Mouse (Mus musculus): ENCODE results near the gene Trappc10.
A peak's percentile ranks its signal among the peaks of the same experiment; 100 is the strongest.

Gene Trappc10

GRCm38 (mm10) chr10:78244438-78245224 lies at the start of gene Trappc10:
Gene Trappc10, minus strand, starts transcription at chr10:78244641.
- peak; percentile 86 to 94 for DNase-seq

- peak; percentile 57 to 84 for DNase-seq
These were observed 49.1 kb upstream of the Trappc10 start for GRCm38 (mm10) chr10:78293576-78293975.

- DNase-seq, result peak; percentile 33 to 59
These were observed 47.9 kb upstream of the Trappc10 start for GRCm38 (mm10) chr10:78292381-78292780.

- DNase-seq, result peak in 1 of 2 experiments; percentile 48
These were observed 46.5 kb upstream of the Trappc10 start for GRCm38 (mm10) chr10:78290730-78291535.

GRCm38 (mm10) chr10:78288896-78289295 lies 44.5 kb upstream of the Trappc10 start:
- no peak for DNase-seq

- DNase-seq, result no peak
These were observed 43.7 kb upstream of the Trappc10 start for GRCm38 (mm10) chr10:78288135-78288534.

GRCm38 (mm10) chr10:78287465-78288132 lies 43.2 kb upstream of the Trappc10 start:
- peak; percentile 55 to 75 for DNase-seq

GRCm38 (mm10) chr10:78285959-78286358 lies 41.5 kb upstream of the Trappc10 start:
- peak in 1 of 2 experiments; percentile 36 for DNase-seq

- DNase-seq, result peak in 1 of 2 experiments; percentile 50
These were observed 41.0 kb upstream of the Trappc10 start for GRCm38 (mm10) chr10:78285409-78285808.

- no peak for DNase-seq
These were observed 40.4 kb upstream of the Trappc10 start for GRCm38 (mm10) chr10:78284812-78285211.

- no peak for DNase-seq
These were observed 38.0 kb upstream of the Trappc10 start for GRCm38 (mm10) chr10:78282411-78282810.

- DNase-seq, result peak; percentile 63 to 87
These were observed 36.0 kb upstream of the Trappc10 start for GRCm38 (mm10) chr10:78280486-78280885.

GRCm38 (mm10) chr10:78279210-78279609 lies 34.8 kb upstream of the Trappc10 start:
- peak; percentile 61 to 71 for DNase-seq

- DNase-seq, result no peak
These were observed 33.4 kb upstream of the Trappc10 start for GRCm38 (mm10) chr10:78277835-78278234.

GRCm38 (mm10) chr10:78276242-78276641 lies 31.8 kb upstream of the Trappc10 start:
- peak; percentile 42 to 68 for DNase-seq

GRCm38 (mm10) chr10:78272932-78273331 lies 28.5 kb upstream of the Trappc10 start:
- peak in 1 of 2 experiments; percentile 71 for DNase-seq

GRCm38 (mm10) chr10:78265881-78266280 lies 21.4 kb upstream of the Trappc10 start:
- no peak for DNase-seq

- no peak for DNase-seq
These were observed 20.3 kb upstream of the Trappc10 start for GRCm38 (mm10) chr10:78264735-78265134.

GRCm38 (mm10) chr10:78260916-78261650 lies 16.6 kb upstream of the Trappc10 start:
- peak in 1 of 2 experiments; percentile 55 for DNase-seq

- peak; percentile 45 to 64 for DNase-seq
These were observed 15.9 kb upstream of the Trappc10 start for GRCm38 (mm10) chr10:78260322-78260721.

- DNase-seq, result peak in 1 of 2 experiments; percentile 29
These were observed 15.3 kb upstream of the Trappc10 start for GRCm38 (mm10) chr10:78259702-78260101.

GRCm38 (mm10) chr10:78259230-78259629 lies 14.8 kb upstream of the Trappc10 start:
- no peak for DNase-seq

Data from kidney, postnatal 25 days (tissue).